In the genomic region with DNA sequence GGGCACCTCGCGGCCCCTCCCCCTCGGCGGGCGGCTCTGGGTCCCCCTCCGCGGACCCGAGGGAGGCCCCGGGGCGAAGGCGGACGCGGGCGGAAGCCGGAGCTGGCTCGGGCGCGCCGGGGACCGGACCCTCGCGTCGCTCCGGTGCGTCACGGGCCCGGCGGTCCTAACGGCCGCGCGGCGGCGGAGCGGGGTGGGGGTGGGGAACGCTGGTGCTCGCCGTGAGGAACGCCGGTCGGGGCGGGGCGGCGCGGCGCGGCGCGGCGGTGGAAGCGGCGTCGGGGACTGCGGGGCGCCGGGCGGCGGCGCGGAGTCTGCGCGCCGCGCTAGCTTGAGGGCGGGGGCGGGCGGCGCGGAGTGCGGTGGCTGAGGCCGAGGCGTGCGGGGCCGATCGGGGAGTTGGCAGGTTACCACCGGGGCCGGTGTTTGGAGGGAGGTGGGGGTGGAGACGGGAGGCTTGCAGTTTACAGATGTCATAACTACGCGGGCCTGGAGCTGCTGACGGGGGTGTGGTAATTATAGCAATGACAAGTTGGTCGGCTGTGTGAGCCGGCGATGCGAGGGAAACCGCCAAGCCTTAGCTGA, we compare ENCODE assay signal across 8 mouse cellular contexts. TPM values are rescaled to one million over a fixed set of nuclear protein-coding genes. Genes with fewer than 3 reads are reported as not detected.
A peak's percentile ranks its signal among the peaks of the same experiment; 100 is the strongest.
DNase-seq lines count a peak whose midpoint lies in the region; ATAC-seq and TF ChIP-seq lines count a peak whose summit lies in the region.

No protein-coding gene starts in this region.

- WGBS in hindbrain, embryonic 15.5 days = under 1% methylated on average over 40 of the region's 86 CpGs

- H3K4me3 ChIP-seq in hindbrain, embryonic 15.5 days = peak overlapping the region; percentile 90
- peak overlapping the region; percentile 86 for H3K4me3 ChIP-seq in left cerebral cortex, adult 2 months

- H3K27me3 ChIP-seq in hindbrain, embryonic 15.5 days = no peaks in the 10 kb centered on the region

- peak overlapping the region; percentile 55 for H3K4me2 ChIP-seq in hindbrain, embryonic 15.5 days

- peaks cover 26% of the 10 kb centered on the region for H3K4me1 ChIP-seq in hindbrain, embryonic 15.5 days (replicated peaks)

- ATAC-seq in activated CD4-positive, CD25-positive, alpha-beta regulatory T cell, adult 4 months = peak; percentile 49
- ATAC-seq in hindbrain, embryonic 15.5 days (ENCODE audit: low FRiP score, low read depth) = peak; percentile 79

- no peaks in the 10 kb centered on the region for H3K36me3 ChIP-seq in hindbrain, embryonic 15.5 days

- no peak for TF ChIP-seq CTCF in left cerebral cortex, adult 2 months (IDR thresholded peaks at IDR 0.05)

- 0 out of 2 replicates have a peak, but pooled peaks cover 3% of the 10 kb centered on the region for H3K9me3 ChIP-seq in hindbrain, embryonic 15.5 days

- peak; percentile 76 to 85 for DNase-seq in cerebellum, postnatal 25 days
- peak; percentile 33 to 57 for DNase-seq in frontal cortex, postnatal 25 days (ENCODE audit: low spot score in 2 of 2)
- DNase-seq in left cerebral cortex, adult 2 months (ENCODE audit: extremely low spot score in 1 of 2, low spot score in 2 of 2) = peak; percentile 75 to 78
- DNase-seq in lung, postnatal 4 days = peak; percentile 69 to 70
- DNase-seq in right cerebral cortex, adult 2 months (ENCODE audit: low spot score in 2 of 2) = peak; percentile 74 to 75
- DNase-seq in urinary bladder, postnatal 36 days (ENCODE audit: low spot score in 2 of 2) = peak; percentile 39 to 59

- intact Hi-C loops in left cerebral cortex, adult 2 months (cut with DNase I) = loop anchor here (2.0 kb wide), 1 partner anchor 87 kb away; the partner anchor contains the start of genes Ccdc58 and Fam162a

- H3K27ac ChIP-seq in hindbrain, embryonic 15.5 days (replicated peaks) = peak overlapping the region; percentile 99
- peak overlapping the region; percentile 96 for H3K27ac ChIP-seq in left cerebral cortex, adult 2 months

- peak overlapping the region; percentile 95 for H3K9ac ChIP-seq in hindbrain, embryonic 15.5 days

RNA-seq across cellular contexts. Expression of gene Kpna1, which starts 5.1 kb away (rescaled TPM):
- polyA plus RNA-seq in activated CD4-positive, CD25-positive, alpha-beta regulatory T cell, adult 4 months (2017; shearing (Covaris generic)) = 10 to 100 TPM; 39.4 to 45.3 TPM
- polyA plus RNA-seq in hindbrain, embryonic 15.5 days (2015; fragmentation: Nextera tagmentation; extraction: Ambion mirVana) = 67.7 and 72.9 TPM in 2 replicates
- total RNA-seq in left cerebral cortex, adult 2 months (2021) = 100 to 1,000 TPM; 132 to 157 TPM

RNA-seq across cellular contexts. Expression of gene Dtx3l, which starts 44.7 kb away (rescaled TPM):
- 10 to 100 TPM; 61.6 to 62.8 TPM for polyA plus RNA-seq in activated CD4-positive, CD25-positive, alpha-beta regulatory T cell, adult 4 months (2017; shearing (Covaris generic))
- 1.5 and 2.0 TPM in 2 replicates for polyA plus RNA-seq in hindbrain, embryonic 15.5 days (2015; fragmentation: Nextera tagmentation; extraction: Ambion mirVana)
- total RNA-seq in left cerebral cortex, adult 2 months (2021) = 1 to 10 TPM; 3.5 to 3.6 TPM

RNA-seq across cellular contexts. Expression of gene Parp9, which starts 45.3 kb away (rescaled TPM):
- 10 to 100 TPM; 83.1 to 86.9 TPM for polyA plus RNA-seq in activated CD4-positive, CD25-positive, alpha-beta regulatory T cell, adult 4 months (2017; shearing (Covaris generic))
- 1.8 and 2.8 TPM in 2 replicates for polyA plus RNA-seq in hindbrain, embryonic 15.5 days (2015; fragmentation: Nextera tagmentation; extraction: Ambion mirVana)
- 1 to 10 TPM; 2.3 to 3.9 TPM for total RNA-seq in left cerebral cortex, adult 2 months (2021)

RNA-seq across cellular contexts. Expression of gene Wdr5b, which starts 57.4 kb away (rescaled TPM):
- 1 to 10 TPM; 6.6 to 7.8 TPM for polyA plus RNA-seq in activated CD4-positive, CD25-positive, alpha-beta regulatory T cell, adult 4 months (2017; shearing (Covaris generic))
- polyA plus RNA-seq in hindbrain, embryonic 15.5 days (2015; fragmentation: Nextera tagmentation; extraction: Ambion mirVana) = 12.3 and 12.4 TPM in 2 replicates
- total RNA-seq in left cerebral cortex, adult 2 months (2021) = 1 to 10 TPM; 4.4 to 4.7 TPM

Comparison
In these comparisons a context has a peak if more than half of its experiments do, and no peak if none do; other contexts are left out.
1. Peak in every context shown above with its lines: DNase-seq, ATAC-seq, H3K4me3 ChIP-seq and H3K27ac ChIP-seq.
2. RNA of gene Dtx3l, which starts 44.7 kb away (polyA plus RNA-seq): 61.6 to 62.8 TPM in activated CD4-positive, CD25-positive, alpha-beta regulatory T cell, adult 4 months; 1.5 to 2.0 TPM in hindbrain, embryonic 15.5 days; every median in the first group is over 10 times any median in the second.
3. RNA of gene Parp9, which starts 45.3 kb away (polyA plus RNA-seq): 83.1 to 86.9 TPM in activated CD4-positive, CD25-positive, alpha-beta regulatory T cell, adult 4 months; 1.8 to 2.8 TPM in hindbrain, embryonic 15.5 days; every median in the first group is over 10 times any median in the second.